Mouse (Mus musculus): ENCODE results near the gene Lce1i. TPM values are rescaled to one million over a fixed set of nuclear protein-coding genes. Genes with fewer than 3 reads are reported as not detected.

Lce1i gene
- polyA plus RNA-seq (2017; shearing (Covaris generic)), result not detected

DNA sequence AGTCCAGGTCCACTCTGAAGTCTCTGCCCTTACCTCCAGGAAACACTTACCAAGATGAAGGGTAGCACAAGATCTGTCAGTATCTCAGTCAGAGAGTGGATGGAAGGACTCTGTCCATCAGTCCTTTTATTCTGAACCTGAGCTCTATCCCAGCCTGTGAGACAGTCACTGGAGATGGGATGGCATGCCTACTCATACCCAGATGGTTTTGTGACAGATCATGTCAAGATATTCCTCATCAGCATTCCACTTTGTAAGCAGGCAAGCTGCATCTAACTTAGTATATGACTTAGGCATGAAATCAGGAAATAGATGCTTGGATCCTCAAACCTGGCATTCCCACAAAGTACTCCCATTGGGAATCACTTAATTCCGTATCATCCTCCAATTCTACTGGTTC is at the start of gene Lce1i:
Gene Lce1i, minus strand, starts transcription at position 101 of the 400 bp plus-strand sequence.

DNA sequence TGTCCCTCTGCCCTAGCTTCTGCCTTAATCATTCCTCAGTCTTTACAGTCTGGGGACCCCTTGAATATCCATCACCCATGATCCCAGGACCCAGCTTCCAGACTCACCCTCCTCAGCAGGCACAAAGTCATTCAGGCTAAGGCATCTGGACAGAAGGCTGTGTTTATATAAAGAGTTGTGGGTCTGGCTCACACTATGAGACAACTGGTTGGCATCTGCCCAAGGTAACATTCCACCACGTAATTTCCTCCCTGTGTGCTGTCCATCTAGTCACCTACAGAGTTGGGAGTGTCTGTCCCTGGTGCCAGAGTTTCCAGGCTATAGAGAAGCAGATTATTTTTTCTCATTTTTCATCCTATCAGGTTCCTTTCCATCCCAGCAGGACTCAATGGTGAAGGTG is 48.4 kb upstream of the Lce1i start, which contains the start of gene Kprp:
Gene Kprp, minus strand, starts transcription at position 140 of the 400 bp plus-strand sequence.

DNA sequence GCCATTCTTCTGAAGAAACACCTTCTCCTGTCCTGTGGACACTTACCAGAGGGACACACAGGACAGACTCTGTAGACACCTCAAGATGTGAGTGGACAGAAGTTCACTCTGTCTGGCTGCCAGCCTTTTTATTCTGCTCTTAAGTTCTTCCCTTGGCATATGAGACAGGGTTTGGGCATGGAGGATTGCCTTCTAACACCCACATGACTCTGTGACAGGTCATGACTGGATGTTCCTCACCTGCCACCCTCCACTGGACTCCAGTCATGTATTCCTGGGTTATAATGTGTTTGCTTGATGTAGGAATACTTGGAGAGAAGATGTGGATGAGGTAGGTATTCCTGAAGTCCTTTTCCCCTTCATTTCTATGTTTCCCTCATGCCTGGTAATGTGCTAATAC is 29.1 kb upstream of the Lce1i start, which contains the start of gene Lce1k:
Gene Lce1k, minus strand, starts transcription at position 101 of the 400 bp plus-strand sequence.

DNA sequence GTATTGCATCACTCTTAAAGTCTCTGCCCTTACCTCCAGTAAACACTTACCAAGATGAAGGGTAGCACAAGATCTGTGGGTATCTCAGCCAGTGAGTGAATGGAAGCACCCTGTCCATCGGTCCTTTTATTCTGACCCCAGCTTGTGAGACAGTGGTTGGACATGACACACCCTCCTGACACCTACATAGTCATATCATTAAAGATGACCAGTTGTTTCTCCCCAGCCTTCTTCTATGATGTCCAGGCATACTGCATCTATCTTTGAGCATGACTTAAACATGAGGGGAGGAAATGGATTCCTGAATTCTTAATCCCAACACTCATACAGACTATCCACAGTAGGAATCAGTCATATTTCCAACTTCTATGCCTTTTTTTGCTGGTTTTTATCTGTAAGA is 11.7 kb upstream of the Lce1i start, which contains the start of gene Lce1j:
Gene Lce1j, minus strand, starts transcription at position 101 of the 400 bp plus-strand sequence.

DNA sequence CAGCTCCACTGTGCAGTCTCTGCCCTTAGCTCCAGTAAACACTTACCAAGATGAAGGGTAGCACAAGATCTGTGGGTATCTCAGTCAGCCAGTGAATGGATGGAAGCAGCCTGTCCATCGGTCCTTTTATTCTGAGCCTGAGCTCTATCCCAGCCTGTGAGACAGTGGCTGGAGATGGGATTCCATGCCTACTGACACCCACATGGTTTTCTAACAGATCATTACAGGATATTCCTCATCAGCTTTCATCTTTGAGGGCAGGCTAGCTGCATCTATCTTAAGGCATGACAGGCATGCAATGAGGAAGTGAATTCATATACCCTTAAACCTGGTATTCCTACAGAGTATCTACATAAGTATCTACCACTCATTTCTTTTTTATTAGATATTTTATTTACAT is 13.7 kb downstream of the Lce1i start, which contains the start of gene Lce1h:
Gene Lce1h, minus strand, starts transcription at position 101 of the 400 bp plus-strand sequence.

DNA sequence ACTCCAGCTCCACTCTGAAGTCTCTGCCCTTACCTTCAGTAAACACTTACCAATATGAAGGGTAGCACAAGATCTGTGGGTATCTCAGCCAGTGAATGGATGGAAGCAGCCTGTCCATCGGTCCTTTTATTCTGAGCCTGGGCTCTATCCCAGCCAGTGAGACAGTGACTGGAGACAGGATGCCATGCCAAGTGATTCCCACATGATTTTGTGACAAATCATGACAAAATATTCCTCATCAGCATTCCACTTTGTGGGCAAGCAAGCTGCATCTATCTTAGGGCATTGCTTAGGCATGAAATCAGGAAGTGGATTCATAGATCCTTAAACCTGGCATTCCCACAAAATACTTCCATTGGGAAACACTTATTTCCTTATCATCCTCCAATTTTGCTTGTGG is 26.5 kb downstream of the Lce1i start, which contains the start of gene Lce1g:
Gene Lce1g, minus strand, starts transcription at position 101 of the 400 bp plus-strand sequence.

DNA sequence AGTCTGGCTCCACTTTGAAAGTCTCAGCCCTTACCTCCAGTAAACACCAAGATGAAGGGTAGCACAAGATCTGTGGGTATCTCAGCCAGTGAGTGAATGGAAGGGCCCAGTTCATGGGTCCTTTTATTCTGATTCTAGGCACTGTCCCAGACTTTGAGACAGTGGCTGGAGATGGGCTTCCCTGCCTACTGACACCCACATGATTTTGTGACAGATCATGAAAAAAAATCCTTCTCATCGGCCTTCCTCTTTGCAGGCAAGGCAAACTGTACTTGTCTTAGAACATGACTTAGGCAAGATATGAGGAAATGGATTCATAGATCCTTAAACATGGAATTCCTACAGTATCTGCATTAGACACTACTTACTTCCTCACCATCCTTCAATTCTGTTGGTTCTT is 39.7 kb downstream of the Lce1i start, which contains the start of gene Gm38119:
Gene Gm38119, minus strand, starts transcription at position 101 of the 400 bp plus-strand sequence.

Other genes starting within 250 kb of the Lce1i start
- gene 2310046K23Rik, start 244.4 kb downstream of the Lce1i start, polyA plus RNA-seq (2017; shearing (Covaris generic)), result not detected
- not detected for gene Ivl, start 205.2 kb downstream of the Lce1i start, polyA plus RNA-seq (2017; shearing (Covaris generic))
- not detected for gene Smcp, start 189.9 kb downstream of the Lce1i start, polyA plus RNA-seq (2017; shearing (Covaris generic))
- gene 2210017I01Rik, start 171.4 kb downstream of the Lce1i start, polyA plus RNA-seq (2017; shearing (Covaris generic)), result not detected
- gene Lce6a, start 157.2 kb downstream of the Lce1i start, polyA plus RNA-seq (2017; shearing (Covaris generic)), result not detected
- not detected for gene Lce1a1, start 130.6 kb downstream of the Lce1i start, polyA plus RNA-seq (2017; shearing (Covaris generic))
- not detected for gene Lce1b, start 122.0 kb downstream of the Lce1i start, polyA plus RNA-seq (2017; shearing (Covaris generic))
- not detected for gene Lce1a2, start 108.6 kb downstream of the Lce1i start, polyA plus RNA-seq (2017; shearing (Covaris generic))
- gene Lce1c, start 99.7 kb downstream of the Lce1i start, polyA plus RNA-seq (2017; shearing (Covaris generic)), result not detected
- gene Lce1d, start 91.7 kb downstream of the Lce1i start, polyA plus RNA-seq (2017; shearing (Covaris generic)), result not detected
- not detected for gene Lce1e, start 69.8 kb downstream of the Lce1i start, polyA plus RNA-seq (2017; shearing (Covaris generic))
- not detected for gene Lce1f, start 58.5 kb downstream of the Lce1i start, polyA plus RNA-seq (2017; shearing (Covaris generic))
- gene Gm38119, start 39.8 kb downstream of the Lce1i start, polyA plus RNA-seq (2017; shearing (Covaris generic)), result not detected
- gene Lce1g, start 26.6 kb downstream of the Lce1i start, polyA plus RNA-seq (2017; shearing (Covaris generic)), result not detected
- not detected for gene Lce1h, start 13.8 kb downstream of the Lce1i start, polyA plus RNA-seq (2017; shearing (Covaris generic))
- not detected for gene Lce1j, start 11.6 kb upstream of the Lce1i start, polyA plus RNA-seq (2017; shearing (Covaris generic))
- gene Lce1k, start 29.0 kb upstream of the Lce1i start, polyA plus RNA-seq (2017; shearing (Covaris generic)), result not detected
- not detected for gene Kprp, start 48.3 kb upstream of the Lce1i start, polyA plus RNA-seq (2017; shearing (Covaris generic))
- gene Lce1l, start 72.4 kb upstream of the Lce1i start, polyA plus RNA-seq (2017; shearing (Covaris generic)), result not detected
- not detected for gene 2310050C09Rik, start 91.3 kb upstream of the Lce1i start, polyA plus RNA-seq (2017; shearing (Covaris generic))
- gene Lce3a, start 147.3 kb upstream of the Lce1i start, polyA plus RNA-seq (2017; shearing (Covaris generic)), result not detected
- gene Lce3b, start 154.1 kb upstream of the Lce1i start, polyA plus RNA-seq (2017; shearing (Covaris generic)), result not detected
- gene Lce3c, start 165.6 kb upstream of the Lce1i start, polyA plus RNA-seq (2017; shearing (Covaris generic)), result not detected
- gene Lce3d, start 178.5 kb upstream of the Lce1i start, polyA plus RNA-seq (2017; shearing (Covaris generic)), result not detected
- not detected for gene Lce3e, start 188.2 kb upstream of the Lce1i start, polyA plus RNA-seq (2017; shearing (Covaris generic))
- not detected for gene Lce3f, start 213.3 kb upstream of the Lce1i start, polyA plus RNA-seq (2017; shearing (Covaris generic))
- not detected for gene Crct1, start 236.8 kb upstream of the Lce1i start, polyA plus RNA-seq (2017; shearing (Covaris generic))
- gene Lce1m, start 240.2 kb upstream of the Lce1i start, polyA plus RNA-seq (2017; shearing (Covaris generic)), result not detected

All from CD4-positive, CD25-positive, alpha-beta regulatory T cell, adult 9 weeks (primary cell).